8 mouse cellular contexts compared by ENCODE assay signal in genomic region chr10:59880029-59880386, GRCm38 (mm10). TPM values are rescaled to one million over a fixed set of nuclear protein-coding genes. Genes with fewer than 3 reads are reported as not detected.
DNase-seq lines count a peak whose midpoint lies in the region; ATAC-seq and TF ChIP-seq lines count a peak whose summit lies in the region.

No protein-coding gene starts in this region.

- no peaks in the 10 kb centered on the region for H3K27me3 ChIP-seq in heart, embryonic 12.5 days (replicated peaks)
- no peaks in the 10 kb centered on the region for H3K27me3 ChIP-seq in MEL (ENCODE audit: control insufficient read depth in 1 of 2, insufficient read depth in 2 of 2, low read length in 2 of 2)
- H3K27me3 ChIP-seq in hindbrain, embryonic 13.5 days = no peaks in the 10 kb centered on the region

- H3K9me3 ChIP-seq in heart, embryonic 12.5 days (replicated peaks) = no peaks in the 10 kb centered on the region
- no peaks in the 10 kb centered on the region for H3K9me3 ChIP-seq in MEL (replicated peaks; ENCODE audit: insufficient read depth, low read length)
- H3K9me3 ChIP-seq in hindbrain, embryonic 13.5 days = no peaks in the 10 kb centered on the region

- H3K4me3 ChIP-seq in heart, embryonic 12.5 days = peak overlapping the region; percentile 77
- peak overlapping the region; percentile 90 to 97 for H3K4me3 ChIP-seq in MEL (ENCODE audit: control insufficient read depth in 1 of 2, insufficient read depth in 1 of 2, low read depth in 2 of 2, low read length in 2 of 2)
- peak overlapping the region; percentile 65 for H3K4me3 ChIP-seq in hindbrain, embryonic 13.5 days

- peaks cover 42% of the 10 kb centered on the region for H3K79me2 ChIP-seq in MEL (ENCODE audit: control insufficient read depth, insufficient read depth, low read length, poor library complexity)

- no peak for TF ChIP-seq RAD21 in MEL (IDR thresholded peaks at IDR 0.05; ENCODE audit: low read depth, low read length)

- peaks cover 13% of the 10 kb centered on the region for H3K4me1 ChIP-seq in heart, embryonic 12.5 days (replicated peaks)
- H3K4me1 ChIP-seq in MEL (ENCODE audit: control insufficient read depth in 1 of 2, insufficient read depth in 2 of 2, low read length in 2 of 2) = peaks cover 4 to 21% of the 10 kb centered on the region in 2 experiments
- peaks cover 32% of the 10 kb centered on the region for H3K4me1 ChIP-seq in hindbrain, embryonic 13.5 days (replicated peaks)

- under 1% methylated on average over 13 of the region's 13 CpGs for WGBS in heart, embryonic 12.5 days
- under 1% methylated on average over 13 of the region's 13 CpGs for WGBS in hindbrain, embryonic 13.5 days

- peak overlapping the region; percentile 94 for H3K9ac ChIP-seq in heart, embryonic 12.5 days
- H3K9ac ChIP-seq in MEL (ENCODE audit: control insufficient read depth, low read depth, low read length, poor library complexity, severe bottlenecking) = peak overlapping the region; percentile 98
- H3K9ac ChIP-seq in hindbrain, embryonic 13.5 days = peak overlapping the region; percentile 92

- peak; percentile 51 for ATAC-seq in heart, embryonic 12.5 days (ENCODE audit: insufficient number of reproducible peaks, low FRiP score)
- peak; percentile 68 for ATAC-seq in hindbrain, embryonic 13.5 days (ENCODE audit: low FRiP score)
- 0 out of 2 replicates have a peak, but pooled peaks have one; percentile 9 for ATAC-seq in megakaryocyte progenitor cell, adult 5-6 weeks (replicated peaks; ENCODE audit: poor library complexity)

- TF ChIP-seq CTCF in MEL (IDR thresholded peaks at IDR 0.05 in 2 of 3, conservative IDR thresholded peaks at IDR 0.05 in 1 of 3; ENCODE audit: control insufficient read depth in 1 of 3, insufficient read depth in 1 of 3, low read depth in 2 of 3, low read length in 3 of 3, poor library complexity in 1 of 3, severe bottlenecking in 1 of 3) = no peak

- H3K36me3 ChIP-seq in heart, embryonic 12.5 days = peaks cover 14% of the 10 kb centered on the region
- H3K36me3 ChIP-seq in MEL (ENCODE audit: control insufficient read depth in 1 of 2, insufficient read depth in 2 of 2, low read length in 2 of 2) = peaks cover 0 to 19% of the 10 kb centered on the region in 2 experiments; a peak in 2 of 4 replicates
- H3K36me3 ChIP-seq in hindbrain, embryonic 13.5 days = peaks cover 9% of the 10 kb centered on the region

- TF ChIP-seq EP300 in MEL (IDR thresholded peaks at IDR 0.05; ENCODE audit: low read depth in 1 of 2, low read length in 2 of 2) = no peak

- DNase-seq in heart, adult 11 months = no peak
- no peak for DNase-seq in MEL (ENCODE audit: low read depth, low spot score)
- no peak for DNase-seq in thymus, postnatal 25 days
- no peak for DNase-seq in cerebellum, adult 11-12 months
- DNase-seq in adrenal gland, postnatal 36 days = no peak

- TF ChIP-seq POLR2A in MEL (IDR thresholded peaks at IDR 0.05; ENCODE audit: control insufficient read depth in 1 of 2, insufficient read depth in 1 of 2, low read depth in 1 of 2, low read length in 2 of 2, poor library complexity in 1 of 2) = no peak

- peak overlapping the region; percentile 99 for H3K27ac ChIP-seq in heart, embryonic 12.5 days (ENCODE audit: poor library complexity, severe bottlenecking)
- peak overlapping the region; percentile 98 for H3K27ac ChIP-seq in MEL (ENCODE audit: control insufficient read depth, low read depth, low read length)
- H3K27ac ChIP-seq in hindbrain, embryonic 13.5 days = peak overlapping the region; percentile 100

- H3K4me2 ChIP-seq in heart, embryonic 12.5 days = peak overlapping the region; percentile 96
- peak overlapping the region; percentile 84 for H3K4me2 ChIP-seq in hindbrain, embryonic 13.5 days

TF ChIP-seq in MEL, 35 proteins besides CTCF, POLR2A, EP300 and RAD21:
- 0 out of 2 replicates have a peak, but pooled peaks have one; percentile 24 for TF ChIP-seq CHD1 (IDR thresholded peaks at IDR 0.05; ENCODE audit: low read depth, low read length)
- TF ChIP-seq GABPA (IDR thresholded peaks at IDR 0.05; ENCODE audit: low read depth, low read length) = no peak
- peak; percentile 73 for TF ChIP-seq HCFC1 (IDR thresholded peaks at IDR 0.05; ENCODE audit: low read depth, low read length)
TF ChIP-seq in MEL: peak in this region for 2.

RNA-seq across cellular contexts. Expression of gene Dnajb12, which starts 0.7 kb away (rescaled TPM):
- 31.4 and 32.8 TPM in 2 replicates for polyA plus RNA-seq in heart, embryonic 12.5 days (2016; fragmentation: Nextera tagmentation; extraction: Ambion mirVana)
- 13.3 and 17.2 TPM in 2 replicates for total RNA-seq in MEL (2012; rRNA removed)
- polyA plus RNA-seq in MEL (2012; ENCODE audit: insufficient read depth in 1 of 2, insufficient read length in 2 of 2, low read depth in 1 of 2, low replicate concordance in 2 of 2, missing spikeins in 1 of 2) = 100 to 1,000 TPM in 1 of 2 experiments, 10 to 100 TPM in 1; 41.7 to 217 TPM
- polyA plus RNA-seq in hindbrain, embryonic 13.5 days (2015; fragmentation: Nextera tagmentation; extraction: Ambion mirVana) = 18.4 and 19.2 TPM in 2 replicates
- total RNA-seq in megakaryocyte progenitor cell, adult 5-6 weeks (2015) = 21.1 and 23.3 TPM in 2 replicates
- 19.3 and 20.2 TPM in 2 replicates for total RNA-seq in megakaryocyte progenitor cell, adult 5-6 weeks (2017)
- 10 to 100 TPM; 51.3 to 62.5 TPM for total RNA-seq in adrenal gland, postnatal 36 days (2021)

Comparison
In these comparisons a context has a peak if more than half of its experiments do, and no peak if none do; other contexts are left out.
1. ATAC-seq: peak in every context shown above with its lines; median percentile 68 in hindbrain, embryonic 13.5 days; 51 in heart, embryonic 12.5 days; 9 in megakaryocyte progenitor cell, adult 5-6 weeks.